Mouse (Mus musculus) kidney, adult 2 months (tissue): ENCODE data around the gene Lgr6.
A peak's percentile ranks its signal among the peaks of the same experiment; 100 is the strongest.

ENCODE experiments used
- CTCF ChIP-seq: fragments of 200-500 bp; conservative IDR thresholded peaks from 2 replicates; pipeline ENCODE4 v1.5.1; 2011; ENCODE audit warnings: low read depth, mild to moderate bottlenecking, control low read depth, low read length, moderate library complexity, mixed read lengths; ENCODE audit not compliant: insufficient read depth, insufficient read length
- POLR2A ChIP-seq: fragments of 200-500 bp; IDR thresholded peaks from one replicate; pipeline ENCODE4 v1.6.1; 2011; ENCODE audit warnings: low read depth, low read length, control low read depth

DNA sequence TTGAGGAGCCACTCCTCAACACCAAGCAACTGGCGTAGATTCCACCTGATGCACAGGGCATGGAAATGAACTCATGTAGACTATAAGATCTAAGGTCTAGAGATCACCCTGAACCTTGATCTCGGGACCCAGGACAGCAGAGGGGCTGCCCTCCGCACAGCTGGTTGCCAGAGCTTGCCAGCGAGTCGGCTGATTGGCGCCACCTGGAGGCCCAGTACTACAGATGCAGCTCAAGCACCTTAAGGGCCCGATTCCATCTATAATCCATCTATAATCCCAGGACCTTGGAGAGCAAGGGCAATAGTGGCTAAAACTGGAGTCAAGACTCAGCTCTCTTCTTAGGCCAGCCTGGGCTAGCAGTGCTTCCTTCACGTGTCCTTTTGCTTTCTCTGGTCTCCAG, 875 bp upstream of the Lgr6 start:
- TF ChIP-seq POLR2A (no peak), CTCF (peak; percentile 77)
